Mouse (Mus musculus) cortical plate, adult 2 months (tissue): ENCODE data around the gene Gad1. TPM values are rescaled to one million over a fixed set of nuclear protein-coding genes. Genes with fewer than 3 reads are reported as not detected.
"Not testable (repeated sequence)": the region's sequence is repeated elsewhere in the genome, so short reads cannot be mapped to it uniquely, and the experiment has no call there.

Experiments used
- H3K27ac ChIP-seq: fragments of 200-500 bp; 2 replicates; pipeline ENCODE4 v1.5.1; 2012; ENCODE audit warnings: low read length, control low read depth, inconsistent platforms; ENCODE audit not compliant: insufficient read depth
- H3K4me1 ChIP-seq: fragments of 200-500 bp; 2 replicates; pipeline ENCODE4 v1.6.1; 2011; ENCODE audit warnings: low read length; ENCODE audit not compliant: control insufficient read depth, insufficient read depth
- H3K4me3 ChIP-seq: fragments of 200-500 bp; 2 replicates; pipeline ENCODE4 v1.5.1; 2011; ENCODE audit warnings: mild to moderate bottlenecking, low read length, control low read depth; ENCODE audit not compliant: insufficient read depth
- CTCF ChIP-seq: fragments of 200-500 bp; IDR thresholded peaks from 2 replicates; pipeline ENCODE4 v1.5.1; 2011; ENCODE audit warnings: mild to moderate bottlenecking, control low read depth, low read length; ENCODE audit not compliant: insufficient read depth; ENCODE audit errors: extremely low read depth
- POLR2A ChIP-seq: fragments of 200-500 bp; IDR thresholded peaks from 2 replicates; pipeline ENCODE4 v1.6.1; 2011; ENCODE audit warnings: mild to moderate bottlenecking, low read length, control low read depth; ENCODE audit not compliant: insufficient read depth; ENCODE audit errors: extremely low read depth
- polyA plus RNA-seq: library from polyadenylated mRNA; depleted of rRNA; stranded (reverse); fragments of >200 nt; gene quantifications from 2 replicates; pipeline ENCODE4 v1.2.3, GENCODE M21; 2012; rRNA removed

The Gad1 gene
- polyA plus RNA-seq, result 310 and 343 TPM in 2 replicates

GRCm38 (mm10) chr2:70552772-70553171 lies at the start of gene Gad1:
TSS of gene Gad1 (plus strand) at chr2:70553072.
- no peak within 1 kb of the TSS for H3K27ac ChIP-seq
- TF ChIP-seq POLR2A (no peak), CTCF (no peak)
- H3K4me1 ChIP-seq, result no peaks in the 10 kb centered on the region
- no peak within 1 kb of the TSS for H3K4me3 ChIP-seq

- Histone ChIP-seq H3K4me3 (no peak overlapping the region), H3K27ac (no peak overlapping the region), H3K4me1 (no peaks in the 10 kb centered on the region)
- no peak for TF ChIP-seq CTCF
- no peak for TF ChIP-seq POLR2A
Observed at GRCm38 (mm10) chr2:70503436-70503835, 49.4 kb upstream of the Gad1 start.

GRCm38 (mm10) chr2:70505229-70505628 lies 47.6 kb upstream of the Gad1 start:
- H3K4me1 ChIP-seq, result no peaks in the 10 kb centered on the region
- no peak overlapping the region for H3K4me3 ChIP-seq
- H3K27ac ChIP-seq, result no peak overlapping the region
- no peak for TF ChIP-seq POLR2A
- no peak for TF ChIP-seq CTCF

GRCm38 (mm10) chr2:70505896-70506295 lies 47.0 kb upstream of the Gad1 start:
- no peak overlapping the region for H3K4me3 ChIP-seq
- H3K4me1 ChIP-seq, result no peaks in the 10 kb centered on the region
- H3K27ac ChIP-seq, result no peak overlapping the region
- TF ChIP-seq POLR2A, result no peak
- no peak for TF ChIP-seq CTCF

- H3K4me1 ChIP-seq, result no peaks in the 10 kb centered on the region
- no peak overlapping the region for H3K27ac ChIP-seq
- TF ChIP-seq POLR2A (no peak), CTCF (no peak)
- H3K4me3 ChIP-seq, result no peak overlapping the region
Observed at GRCm38 (mm10) chr2:70506372-70506771, 46.5 kb upstream of the Gad1 start.

GRCm38 (mm10) chr2:70508496-70508895 lies 44.4 kb upstream of the Gad1 start, which contains the start of gene Erich2:
TSS of gene Erich2 (plus strand) at chr2:70508819.
- H3K27ac ChIP-seq, result no peak within 1 kb of the TSS
- no peak for TF ChIP-seq POLR2A
- no peak for TF ChIP-seq CTCF

GRCm38 (mm10) chr2:70509021-70509632 lies 43.7 kb upstream of the Gad1 start:
- TF ChIP-seq CTCF (0 out of 2 replicates have a peak, but pooled peaks have one; percentile 8), POLR2A (no peak)
- Histone ChIP-seq H3K27ac (no peak overlapping the region), H3K4me1 (no peaks in the 10 kb centered on the region)

More at GRCm38 (mm10) chr2:70508496-70508895, 44.4 kb upstream of the Gad1 start, which contains the start of gene Erich2:
- Histone ChIP-seq H3K4me3 (peak within 1 kb of the TSS; percentile 36), H3K4me1 (no peaks in the 10 kb centered on the region)

GRCm38 (mm10) chr2:70538283-70538682 lies 14.6 kb upstream of the Gad1 start:
- H3K4me1 ChIP-seq, H3K27ac ChIP-seq, H3K4me3 ChIP-seq: not testable (repeated sequence)
- TF ChIP-seq CTCF, result peak; percentile 51

More at GRCm38 (mm10) chr2:70509021-70509632, 43.7 kb upstream of the Gad1 start:
- H3K4me3 ChIP-seq, result peak overlapping the region; percentile 36

GRCm38 (mm10) chr2:70550671-70551070 lies 2.2 kb upstream of the Gad1 start:
- no peak for TF ChIP-seq POLR2A
- no peak for TF ChIP-seq CTCF
- Histone ChIP-seq H3K4me3 (no peak overlapping the region), H3K27ac (no peak overlapping the region), H3K4me1 (no peaks in the 10 kb centered on the region)

GRCm38 (mm10) chr2:70551446-70551845 lies 1.4 kb upstream of the Gad1 start:
- Histone ChIP-seq H3K27ac (no peak overlapping the region), H3K4me3 (no peak overlapping the region), H3K4me1 (no peaks in the 10 kb centered on the region)
- TF ChIP-seq POLR2A (no peak), CTCF (no peak)
